25 mouse cellular contexts compared by ENCODE assay signal in the genomic region with DNA sequence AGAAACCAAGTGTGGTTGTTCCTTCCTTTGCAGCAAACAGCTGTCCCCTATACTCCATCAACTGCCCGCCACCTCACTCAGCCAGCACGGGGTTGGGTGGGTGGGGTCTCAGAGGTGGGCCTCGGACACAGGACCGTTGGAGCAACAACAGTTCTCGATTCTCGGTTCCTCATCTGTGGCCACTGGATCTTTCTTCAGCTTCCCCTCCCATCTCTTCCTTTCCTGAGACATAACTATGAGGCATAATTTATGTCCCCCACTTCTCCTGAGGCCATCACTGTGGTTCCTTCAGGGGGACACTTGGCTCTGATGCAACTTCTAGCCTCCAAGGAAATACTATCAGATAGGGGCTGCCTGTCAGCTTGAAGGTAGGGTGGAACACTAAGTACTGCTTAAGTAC. TPM values are rescaled to one million over a fixed set of nuclear protein-coding genes. Genes with fewer than 3 reads are reported as not detected.
DNase-seq lines count a peak whose midpoint lies in the region; ATAC-seq and TF ChIP-seq lines count a peak whose summit lies in the region.
"Had no signal": no experiment of that assay in that cellular context is flagged by ENCODE, and none has a peak within 500 bp of the region (broad histone marks: within the 10 kb centered on the region; RNA-seq: fewer than 3 reads in every experiment).

No protein-coding gene starts in this region.

- no peak for TF ChIP-seq CTCF in CH12.LX (conservative IDR thresholded peaks at IDR 0.05 in 1 of 2, IDR thresholded peaks at IDR 0.05 in 1 of 2; ENCODE audit: low read depth in 2 of 2, low read length in 2 of 2)

- H3K27me3 ChIP-seq in CH12.LX (replicated peaks), result no peaks in the 10 kb centered on the region
- no peaks in the 10 kb centered on the region for H3K27me3 ChIP-seq in limb, embryonic 12.5 days
- H3K27me3 ChIP-seq: forebrain, embryonic 15.5 days; heart, embryonic 12.5 days; neural tube, embryonic 15.5 days had no signal

- no peak for TF ChIP-seq POLR2A in CH12.LX (IDR thresholded peaks at IDR 0.05; ENCODE audit: low read depth, low read length)

- no peak overlapping the region for H3K4me3 ChIP-seq in CH12.LX (replicated peaks in 1 of 3; ENCODE audit: low read depth in 2 of 3, low read length in 2 of 3, poor library complexity in 1 of 3)
- H3K4me3 ChIP-seq in limb, embryonic 12.5 days (replicated peaks), result no peak overlapping the region
- H3K4me3 ChIP-seq: forebrain, embryonic 15.5 days; heart, embryonic 12.5 days; myocyte; neural tube, embryonic 15.5 days had no signal

- dilution Hi-C loops in CH12.LX (cut with MboI; ENCODE audit: extremely low pct_ligation_motif_present, extremely low pct_unique_long_range_greater_than_20kb, low sequenced_read_pairs), result no loop called here

- TF ChIP-seq RAD21 in CH12.LX (IDR thresholded peaks at IDR 0.05; ENCODE audit: low read depth, low read length), result no peak

- H3K9ac ChIP-seq in CH12.LX (ENCODE audit: insufficient read depth, low read depth), result no peak overlapping the region
- H3K9ac ChIP-seq in limb, embryonic 12.5 days (replicated peaks), result no peak overlapping the region
- H3K9ac ChIP-seq: forebrain, embryonic 15.5 days; heart, embryonic 12.5 days; hindbrain, embryonic 14.5 days; lung, embryonic 14.5 days; neural tube, embryonic 15.5 days had no signal

- peak; percentile 39 for DNase-seq in CH12.LX (ENCODE audit: extremely low read depth)
- no peak for DNase-seq in layer of hippocampus, postnatal 10 days (ENCODE audit: low spot score in 2 of 2)
- DNase-seq in adrenal gland, postnatal 10 days, result no peak
- no peak for DNase-seq in kidney, postnatal 4 days
- DNase-seq: adrenal gland, postnatal 14 days; cerebellum, adult 11-12 months; cerebellum, postnatal 25 days; gastrocnemius, postnatal 36 days; heart, postnatal 14 days; kidney, adult 9 months; kidney, postnatal 25 days; lung, embryonic 14.5 days; lung, postnatal 36 days; midbrain, embryonic 14.5 days had no signal

- 66% methylated on average over 6 of the region's 6 CpGs for WGBS in limb, embryonic 12.5 days

- no peak overlapping the region for H3K27ac ChIP-seq in CH12.LX (ENCODE audit: insufficient read depth, low read depth)
- H3K27ac ChIP-seq in limb, embryonic 12.5 days, result peak overlapping the region; percentile 92
- H3K27ac ChIP-seq: forebrain, embryonic 15.5 days; hindbrain, embryonic 14.5 days; neural tube, embryonic 15.5 days had no signal

- H3K4me2 ChIP-seq in CH12.LX (ENCODE audit: insufficient read depth, low read depth, poor library complexity, severe bottlenecking), result 0 out of 2 replicates have a peak overlapping the region, but pooled peaks have one; percentile 1
- H3K4me2 ChIP-seq in limb, embryonic 12.5 days, result no peak overlapping the region
- H3K4me2 ChIP-seq: forebrain, embryonic 15.5 days; heart, embryonic 12.5 days; hindbrain, embryonic 14.5 days; lung, embryonic 14.5 days; neural tube, embryonic 15.5 days had no signal

- peak; percentile 46 for ATAC-seq in common myeloid progenitor, adult 5-6 weeks (replicated peaks; ENCODE audit: low read depth, poor library complexity, severe bottlenecking)
- no peak for ATAC-seq in limb, embryonic 12.5 days (ENCODE audit: insufficient number of reproducible peaks, insufficient read depth, low FRiP score, low TSS enrichment, low read depth)
- ATAC-seq in megakaryocyte progenitor cell, adult 5-6 weeks (replicated peaks; ENCODE audit: poor library complexity), result peak; percentile 59
- ATAC-seq: activated CD4-positive, CD25-positive, alpha-beta regulatory T cell, adult 4 months; CD4-positive, CD25-positive, alpha-beta regulatory T cell, adult 4 months; forebrain, embryonic 15.5 days had no signal

- no peaks in the 10 kb centered on the region for H3K9me3 ChIP-seq in CH12.LX (replicated peaks; ENCODE audit: low read length)
- no peaks in the 10 kb centered on the region for H3K9me3 ChIP-seq in limb, embryonic 12.5 days
- H3K9me3 ChIP-seq: forebrain, embryonic 15.5 days; G1E; heart, embryonic 12.5 days; neural tube, embryonic 15.5 days had no signal

- no peaks in the 10 kb centered on the region for H3K79me2 ChIP-seq in CH12.LX (replicated peaks; ENCODE audit: control insufficient read depth, extremely low read depth, insufficient read depth, poor library complexity, severe bottlenecking)

- peak; percentile 69 for TF ChIP-seq EP300 in CH12.LX (IDR thresholded peaks at IDR 0.05; ENCODE audit: low read length)

- in situ Hi-C loops in CH12.LX (cut with MboI; ENCODE audit: low pct_ligation_motif_present, low pct_unique_long_range_greater_than_20kb, low sequenced_read_pairs), result no loop called here

- H3K36me3 ChIP-seq in CH12.LX (replicated peaks in 1 of 2; ENCODE audit: control insufficient read depth in 1 of 2, insufficient read depth in 1 of 2, low read length in 1 of 2), result no peaks in the 10 kb centered on the region
- H3K36me3 ChIP-seq in limb, embryonic 12.5 days, result no peaks in the 10 kb centered on the region
- H3K36me3 ChIP-seq: forebrain, embryonic 15.5 days; G1E; heart, embryonic 12.5 days; neural tube, embryonic 15.5 days had no signal

- peaks cover 23 to 50% of the 10 kb centered on the region in 2 experiments for H3K4me1 ChIP-seq in CH12.LX (ENCODE audit: control insufficient read depth in 1 of 2, insufficient read depth in 2 of 2)
- peaks cover 90% of the 10 kb centered on the region for H3K4me1 ChIP-seq in limb, embryonic 12.5 days (replicated peaks)
- H3K4me1 ChIP-seq: forebrain, embryonic 15.5 days had no signal

TF ChIP-seq in CH12.LX, 34 proteins besides CTCF, POLR2A, EP300 and RAD21:
- TF ChIP-seq RCOR1 (conservative IDR thresholded peaks at IDR 0.05; ENCODE audit: low read depth, low read length), result 0 out of 2 replicates have a peak, but pooled peaks have one; percentile 38
- peak; percentile 20; the same call in 1 of the 2 replicates for TF ChIP-seq TCF12 (IDR thresholded peaks at IDR 0.05; ENCODE audit: low read depth, low read length)
- TF ChIP-seq NELFE (IDR thresholded peaks at IDR 0.05; ENCODE audit: low read depth, low read length), result no peak
- TF ChIP-seq CHD2 (IDR thresholded peaks at IDR 0.05; ENCODE audit: low read length), result no peak
- peak; percentile 79 for TF ChIP-seq IRF4 (IDR thresholded peaks at IDR 0.05; ENCODE audit: low read depth, low read length)
- TF ChIP-seq MAZ (IDR thresholded peaks at IDR 0.05; ENCODE audit: low read depth, low read length), result 0 out of 2 replicates have a peak, but pooled peaks have one; percentile 21
- 0 out of 2 replicates have a peak, but pooled peaks have one; percentile 33 for TF ChIP-seq BHLHE40 (IDR thresholded peaks at IDR 0.05; ENCODE audit: low read depth, low read length)

RNA-seq across cellular contexts. Expression of gene Tifab, which starts 15.8 kb away (rescaled TPM):
- 1.9 and 2.0 TPM in 2 replicates for total RNA-seq in CH12.LX (2012; rRNA removed)
- total RNA-seq in CH12.LX (2014; rRNA removed), result 3.4 and 4.7 TPM in 2 replicates
- 6.2 and 6.7 TPM in 2 replicates for polyA plus RNA-seq in CH12.LX (2012; ENCODE audit: insufficient read length, low read depth)
- 27.1 and 36.6 TPM in 2 replicates for total RNA-seq in common myeloid progenitor, adult 5-6 weeks (2017)
- polyA plus RNA-seq in limb, embryonic 12.5 days (2016; fragmentation: Nextera tagmentation; extraction: Ambion mirVana), result 1.3 and 1.7 TPM in 2 replicates
- 81.5 and 82.6 TPM in 2 replicates for total RNA-seq in megakaryocyte progenitor cell, adult 5-6 weeks (2015)
- 99.3 and 113 TPM in 2 replicates for total RNA-seq in megakaryocyte progenitor cell, adult 5-6 weeks (2017)
- 1 to 10 TPM; 1.8 to 2.0 TPM for total RNA-seq in layer of hippocampus, postnatal 10 days (2021)
- total RNA-seq in adrenal gland, postnatal 10 days (2021), result 1 to 10 TPM; 1.8 TPM
- polyA plus RNA-seq: G1E, myocyte had no signal

RNA-seq across cellular contexts. Expression of gene H2afy, which starts 26.7 kb away (rescaled TPM):
- 158 and 162 TPM in 2 replicates for total RNA-seq in CH12.LX (2012; rRNA removed)
- total RNA-seq in CH12.LX (2014; rRNA removed), result 148 TPM in 2 replicates
- 153 and 155 TPM in 2 replicates for polyA plus RNA-seq in CH12.LX (2012; ENCODE audit: insufficient read length, low read depth)
- 1,680 and 1,841 TPM in 2 replicates for total RNA-seq in common myeloid progenitor, adult 5-6 weeks (2017)
- 607 and 623 TPM in 2 replicates for polyA plus RNA-seq in limb, embryonic 12.5 days (2016; fragmentation: Nextera tagmentation; extraction: Ambion mirVana)
- total RNA-seq in megakaryocyte progenitor cell, adult 5-6 weeks (2015), result 720 and 754 TPM in 2 replicates
- total RNA-seq in megakaryocyte progenitor cell, adult 5-6 weeks (2017), result 1,515 and 1,537 TPM in 2 replicates
- 100 to 1,000 TPM; 122 to 128 TPM for total RNA-seq in layer of hippocampus, postnatal 10 days (2021)
- 100 to 1,000 TPM; 117 to 122 TPM for total RNA-seq in adrenal gland, postnatal 10 days (2021)

Comparison
In these comparisons a context has a peak if more than half of its experiments do, and no peak if none do; other contexts are left out.
1. RNA of gene H2afy, which starts 26.7 kb away (total RNA-seq): 1,680 to 1,841 TPM in common myeloid progenitor, adult 5-6 weeks and 720 to 1,537 TPM in megakaryocyte progenitor cell, adult 5-6 weeks; 148 to 162 TPM in CH12.LX, 122 to 128 TPM in layer of hippocampus, postnatal 10 days and 117 to 122 TPM in adrenal gland, postnatal 10 days; every median in the first group is over 4 times any median in the second.